Mouse (Mus musculus) forebrain, embryonic 11.5 days (tissue): ENCODE results near the gene Itm2b. TPM values are rescaled to one million over a fixed set of nuclear protein-coding genes. Genes with fewer than 3 reads are reported as not detected.

Experiments
- ATAC-seq: fragments of 200-750 bp; cut with Nextera tagmentation; replicated peaks from 2 replicates; pipeline ENCODE4 v1.8.0; 2017; ENCODE audit warnings: moderate TSS enrichment; ENCODE audit not compliant: low FRiP score
- DNase-seq: peaks from one replicate; pipeline ENCODE4 v3.0.0-alpha.2; 2017; ENCODE audit warnings: low spot score
- H3K27ac ChIP-seq: fragments of 300-500 bp; sonication (generic); 2 replicates; pipeline ENCODE4 v1.5.1; 2014; ENCODE audit warnings: low read depth, low read length
- H3K27me3 ChIP-seq: fragments of 300-500 bp; sonication (generic); 2 replicates; pipeline ENCODE4 v1.6.1; 2014; ENCODE audit warnings: mild to moderate bottlenecking, low read length, mixed read lengths; ENCODE audit not compliant: control insufficient read depth, insufficient read depth
- H3K36me3 ChIP-seq: fragments of 300-500 bp; sonication (generic); 2 replicates; pipeline ENCODE4 v1.6.1; 2014; ENCODE audit warnings: mild to moderate bottlenecking, low read length, moderate library complexity, mixed read lengths; ENCODE audit not compliant: control insufficient read depth, insufficient read depth
- H3K4me1 ChIP-seq: fragments of 300-500 bp; sonication (generic); replicated peaks from 2 replicates; pipeline ENCODE4 v1.6.1; 2014; ENCODE audit warnings: low read length, mixed read lengths; ENCODE audit not compliant: control insufficient read depth, insufficient read depth
- H3K4me2 ChIP-seq: fragments of 300-500 bp; sonication (generic); 2 replicates; pipeline ENCODE4 v1.6.1; 2014; ENCODE audit warnings: low read depth, mild to moderate bottlenecking, low read length, moderate library complexity, mixed read lengths; ENCODE audit not compliant: severe bottlenecking
- H3K4me3 ChIP-seq: fragments of 300-500 bp; sonication (generic); 2 replicates; pipeline ENCODE4 v1.5.1; 2014; ENCODE audit warnings: low read depth, low read length
- H3K9ac ChIP-seq: fragments of 300-500 bp; sonication (generic); 2 replicates; pipeline ENCODE4 v1.6.1; 2014; ENCODE audit warnings: low read length
- H3K9me3 ChIP-seq: fragments of 300-500 bp; sonication (generic); 2 replicates; pipeline ENCODE4 v1.6.1; 2016; ENCODE audit warnings: low read length, mixed read lengths; ENCODE audit not compliant: control insufficient read depth
- WGBS: fragments of 180-500 bp; shearing (Covaris S2); extraction: QIAGEN DNeasy Blood & Tissue Kit; methylation state at CpG from one replicate; pipeline ENCODE4 v1.1.7; 2014; 5-methylcytosine and 5-hydroxymethylcytosine counted together
- polyA plus RNA-seq: library from polyadenylated mRNA; unstranded; fragments of >200 nt; fragmentation: Nextera tagmentation; extraction: Ambion mirVana; gene quantifications from 2 replicates; pipeline ENCODE4 v1.2.1, GENCODE M21; 2014

Itm2b gene
- polyA plus RNA-seq, 1 experiment from 2014 or later, result 270 TPM

- no peak overlapping the region for H3K27ac ChIP-seq
- no peak for DNase-seq
- H3K4me2 ChIP-seq, result no peak overlapping the region
- WGBS, result 58% methylated on average over 7 of the region's 7 CpGs
- no peaks in the 10 kb centered on the region for H3K27me3 ChIP-seq
- H3K9me3 ChIP-seq, result no peaks in the 10 kb centered on the region
- H3K4me1 ChIP-seq, result no peaks in the 10 kb centered on the region
- H3K36me3 ChIP-seq, result no peaks in the 10 kb centered on the region
- no peak overlapping the region for H3K4me3 ChIP-seq
- H3K9ac ChIP-seq, result no peak overlapping the region
- ATAC-seq, result no peak
Observed at GRCm38 (mm10) chr14:73388546-73388945, 3.5 kb upstream of the Itm2b start.

GRCm38 (mm10) chr14:73386493-73386892, 1.4 kb upstream of the Itm2b start:
- Histone ChIP-seq H3K36me3 (no peaks in the 10 kb centered on the region), H3K27ac (no peak overlapping the region), H3K27me3 (no peaks in the 10 kb centered on the region), H3K4me3 (no peak overlapping the region), H3K9ac (no peak overlapping the region), H3K4me2 (no peak overlapping the region), H3K9me3 (no peaks in the 10 kb centered on the region), H3K4me1 (no peaks in the 10 kb centered on the region; the same call in 1 of the 2 replicates)
- no peak for DNase-seq
- ATAC-seq, result no peak
- WGBS, result 83% methylated on average over 5 of the region's 5 CpGs

- H3K4me1 ChIP-seq, result no peaks in the 10 kb centered on the region; the same call in 1 of the 2 replicates
- ATAC-seq (no peak; the same call in 1 of the 2 replicates), DNase-seq (no peak)
- no peaks in the 10 kb centered on the region for H3K9me3 ChIP-seq
- no peak overlapping the region for H3K4me3 ChIP-seq
- 86% methylated on average over 2 of the region's 2 CpGs for WGBS
- no peaks in the 10 kb centered on the region for H3K36me3 ChIP-seq
- H3K27me3 ChIP-seq, result no peaks in the 10 kb centered on the region
- no peak overlapping the region for H3K9ac ChIP-seq
- H3K4me2 ChIP-seq, result peak overlapping the region; percentile 59
- no peak overlapping the region for H3K27ac ChIP-seq
Observed at GRCm38 (mm10) chr14:73385720-73386374, 758 bp upstream of the Itm2b start.

- Histone ChIP-seq H3K4me1 (no peaks in the 10 kb centered on the region; the same call in 1 of the 2 replicates), H3K36me3 (no peaks in the 10 kb centered on the region), H3K9ac (peak overlapping the region; percentile 92), H3K4me3 (peak overlapping the region; percentile 76), H3K27me3 (no peaks in the 10 kb centered on the region), H3K27ac (peak overlapping the region; percentile 84; the same call in 1 of the 2 replicates), H3K4me2 (peak overlapping the region; percentile 59), H3K9me3 (no peaks in the 10 kb centered on the region)
- ATAC-seq (no peak; the same call in 1 of the 2 replicates), DNase-seq (no peak)
- WGBS, result under 1% methylated on average over 13 of the region's 13 CpGs
Observed at GRCm38 (mm10) chr14:73384546-73384912, 560 bp downstream of the Itm2b start.

- no peak overlapping the region for H3K27ac ChIP-seq
- no peaks in the 10 kb centered on the region; the same call in 1 of the 2 replicates for H3K4me1 ChIP-seq
- no peaks in the 10 kb centered on the region for H3K27me3 ChIP-seq
- no peaks in the 10 kb centered on the region for H3K9me3 ChIP-seq
- no peak for ATAC-seq
- no peak for DNase-seq
- no peak overlapping the region; the same call in 1 of the 2 replicates for H3K4me2 ChIP-seq
- H3K4me3 ChIP-seq, result peak overlapping the region; percentile 76
- no peaks in the 10 kb centered on the region for H3K36me3 ChIP-seq
- 52% methylated on average over 2 of the region's 2 CpGs for WGBS
- H3K9ac ChIP-seq, result no peak overlapping the region
Observed at GRCm38 (mm10) chr14:73383746-73384145, 1.3 kb downstream of the Itm2b start.

- WGBS, result 73% methylated on average over 9 of the region's 9 CpGs
- no peaks in the 10 kb centered on the region for H3K27me3 ChIP-seq
- H3K4me1 ChIP-seq, result no peaks in the 10 kb centered on the region; the same call in 1 of the 2 replicates
- H3K4me3 ChIP-seq, result no peak overlapping the region
- no peak overlapping the region for H3K9ac ChIP-seq
- H3K36me3 ChIP-seq, result no peaks in the 10 kb centered on the region
- ATAC-seq (no peak), DNase-seq (no peak)
- H3K27ac ChIP-seq, result no peak overlapping the region
- no peaks in the 10 kb centered on the region for H3K9me3 ChIP-seq
- H3K4me2 ChIP-seq, result no peak overlapping the region
Observed at GRCm38 (mm10) chr14:73382699-73383098, 2.4 kb downstream of the Itm2b start.

GRCm38 (mm10) chr14:73381559-73381958, 3.5 kb downstream of the Itm2b start:
- Histone ChIP-seq H3K27ac (no peak overlapping the region), H3K36me3 (no peaks in the 10 kb centered on the region), H3K9ac (no peak overlapping the region), H3K4me2 (no peak overlapping the region), H3K4me1 (no peaks in the 10 kb centered on the region; the same call in 1 of the 2 replicates), H3K9me3 (no peaks in the 10 kb centered on the region), H3K4me3 (no peak overlapping the region), H3K27me3 (no peaks in the 10 kb centered on the region)
- WGBS, result 75% methylated on average over 4 of the region's 4 CpGs
- no peak for ATAC-seq
- DNase-seq, result no peak

- ATAC-seq (no peak), DNase-seq (no peak)
- 86% methylated on average over 6 of the region's 6 CpGs for WGBS
- no peak overlapping the region for H3K4me2 ChIP-seq
- no peak overlapping the region for H3K9ac ChIP-seq
- H3K36me3 ChIP-seq, result no peaks in the 10 kb centered on the region
- H3K27me3 ChIP-seq, result no peaks in the 10 kb centered on the region
- H3K4me1 ChIP-seq, result no peaks in the 10 kb centered on the region; the same call in 1 of the 2 replicates
- H3K27ac ChIP-seq, result no peak overlapping the region
- no peaks in the 10 kb centered on the region for H3K9me3 ChIP-seq
- no peak overlapping the region for H3K4me3 ChIP-seq
Observed at GRCm38 (mm10) chr14:73377804-73378203, 7.3 kb downstream of the Itm2b start.

GRCm38 (mm10) chr14:73376920-73377319, 8.2 kb downstream of the Itm2b start:
- WGBS, result 91% methylated on average over 6 of the region's 6 CpGs
- no peaks in the 10 kb centered on the region for H3K9me3 ChIP-seq
- H3K9ac ChIP-seq, result no peak overlapping the region
- H3K36me3 ChIP-seq, result no peaks in the 10 kb centered on the region
- ATAC-seq (no peak), DNase-seq (no peak)
- H3K4me1 ChIP-seq, result no peaks in the 10 kb centered on the region; the same call in 1 of the 2 replicates
- no peaks in the 10 kb centered on the region for H3K27me3 ChIP-seq
- H3K4me3 ChIP-seq, result no peak overlapping the region
- H3K4me2 ChIP-seq, result no peak overlapping the region
- no peak overlapping the region for H3K27ac ChIP-seq
